Mouse (Mus musculus): ENCODE measurements at regions not wholly inside any gene's neighbourhood (a gene's known extent, or its start where the extent isn't known, plus 50 kb on each side); places are given as distances from the start of the nearest gene placed in this dataset.

DNA sequence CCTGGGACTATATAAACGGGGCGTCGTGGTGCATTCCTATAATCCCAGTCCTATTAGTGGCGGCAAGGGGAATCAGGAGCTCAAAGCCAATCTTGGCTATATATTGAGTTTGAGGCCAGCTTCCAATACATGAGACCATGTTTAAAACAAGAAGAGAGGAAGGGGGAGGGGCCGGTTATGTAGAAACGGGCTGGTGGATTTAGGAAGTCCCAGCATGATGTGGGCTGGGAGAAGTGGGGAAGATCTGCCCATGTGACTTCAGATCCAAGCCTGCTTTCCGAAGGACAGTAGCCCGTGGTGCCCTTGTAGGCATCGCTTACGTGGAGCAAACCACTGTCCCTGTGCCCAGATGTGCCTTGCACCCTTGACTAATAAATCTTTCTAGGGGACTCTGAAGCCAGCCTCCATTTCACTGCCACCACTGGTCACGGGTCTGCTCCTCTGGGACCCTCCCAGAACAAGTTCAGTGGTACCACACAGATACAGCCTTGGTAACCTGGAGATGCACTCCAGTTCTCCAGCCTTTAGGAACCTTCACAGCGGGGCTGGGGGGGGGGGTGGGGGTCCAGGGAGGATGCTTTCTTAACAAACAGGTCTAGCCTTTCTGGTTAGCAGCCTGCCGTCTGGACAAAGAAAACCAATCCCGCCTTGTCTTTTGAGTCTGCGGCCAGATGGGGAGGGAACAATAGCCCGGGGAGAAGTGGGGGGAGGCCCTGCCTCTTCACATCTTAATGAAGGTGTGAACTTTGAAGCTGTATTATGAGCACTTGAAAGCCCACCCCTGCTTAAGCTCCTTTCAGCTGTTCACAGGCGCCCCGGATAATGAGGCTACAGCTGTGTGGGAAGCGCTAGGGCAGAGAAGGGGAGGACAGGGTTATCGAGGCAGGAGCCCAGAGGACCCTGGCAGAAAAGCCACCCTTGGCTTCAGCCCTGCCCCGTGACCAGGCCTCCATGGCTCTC, 141.2 kb upstream of the Rad23b start:
- peak overlapping the region; percentile 88 for H3K27ac ChIP-seq
- no peaks in the 10 kb centered on the region for H3K9me3 ChIP-seq
- H3K36me3 ChIP-seq, result no peaks in the 10 kb centered on the region
- DNase-seq (ENCODE audit: low spot score), result peak; percentile 64
- H3K4me3 ChIP-seq, result peak overlapping the region; percentile 34
- peaks cover 30% of the 10 kb centered on the region for H3K4me1 ChIP-seq (replicated peaks)
- WGBS, result 5% methylated on average over 21 of the region's 21 CpGs
- peaks cover 19% of the 10 kb centered on the region for H3K27me3 ChIP-seq (ENCODE audit: insufficient read depth, poor library complexity, severe bottlenecking)

GRCm38 (mm10) chr4:55215425-55216174, 134.2 kb upstream of the Rad23b start:
- Histone ChIP-seq H3K27me3 (ENCODE audit: insufficient read depth, poor library complexity, severe bottlenecking) (no peaks in the 10 kb centered on the region), H3K4me3 (no peak overlapping the region), H3K27ac (no peak overlapping the region), H3K9me3 (no peaks in the 10 kb centered on the region), H3K36me3 (no peaks in the 10 kb centered on the region), H3K4me1 (replicated peaks) (peaks cover 18% of the 10 kb centered on the region)
- DNase-seq (ENCODE audit: low spot score), result no peak
- 67% methylated on average over 9 of the region's 9 CpGs for WGBS

DNA sequence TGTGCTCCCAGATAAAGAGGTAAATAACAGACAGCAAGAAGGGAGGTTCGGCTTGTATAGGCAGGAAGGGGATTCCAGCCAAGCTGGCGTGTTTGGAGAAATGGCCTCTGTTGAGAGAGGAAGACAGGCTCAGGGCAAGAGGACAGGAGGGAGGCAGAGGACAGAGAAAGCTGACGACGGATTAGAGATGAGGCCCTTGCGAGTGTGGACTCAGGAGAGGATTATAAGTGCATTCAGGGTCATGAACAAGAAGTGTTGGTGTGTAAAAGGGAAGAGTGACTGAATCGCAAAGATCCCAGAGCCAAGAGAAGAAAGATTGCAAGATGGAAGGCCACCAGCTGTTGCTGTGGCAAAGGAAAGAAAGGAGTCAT, 133.7 kb upstream of the Rad23b start:
- no peak overlapping the region for H3K27ac ChIP-seq
- no peaks in the 10 kb centered on the region for H3K27me3 ChIP-seq (ENCODE audit: insufficient read depth, poor library complexity, severe bottlenecking)
- 71% methylated on average over 6 of the region's 6 CpGs for WGBS
- no peaks in the 10 kb centered on the region for H3K36me3 ChIP-seq
- DNase-seq (ENCODE audit: low spot score), result no peak
- H3K9me3 ChIP-seq, result no peaks in the 10 kb centered on the region
- H3K4me1 ChIP-seq (replicated peaks), result peaks cover 18% of the 10 kb centered on the region
- no peak overlapping the region for H3K4me3 ChIP-seq

GRCm38 (mm10) chr4:55225766-55226165, 124.1 kb upstream of the Rad23b start:
- Histone ChIP-seq H3K4me1 (replicated peaks) (no peaks in the 10 kb centered on the region), H3K4me3 (no peak overlapping the region), H3K27ac (no peak overlapping the region), H3K27me3 (ENCODE audit: insufficient read depth, poor library complexity, severe bottlenecking) (no peaks in the 10 kb centered on the region), H3K36me3 (no peaks in the 10 kb centered on the region), H3K9me3 (no peaks in the 10 kb centered on the region)
- WGBS, result 87% methylated on average over 5 of the region's 5 CpGs
- DNase-seq (ENCODE audit: low spot score), result no peak

DNA sequence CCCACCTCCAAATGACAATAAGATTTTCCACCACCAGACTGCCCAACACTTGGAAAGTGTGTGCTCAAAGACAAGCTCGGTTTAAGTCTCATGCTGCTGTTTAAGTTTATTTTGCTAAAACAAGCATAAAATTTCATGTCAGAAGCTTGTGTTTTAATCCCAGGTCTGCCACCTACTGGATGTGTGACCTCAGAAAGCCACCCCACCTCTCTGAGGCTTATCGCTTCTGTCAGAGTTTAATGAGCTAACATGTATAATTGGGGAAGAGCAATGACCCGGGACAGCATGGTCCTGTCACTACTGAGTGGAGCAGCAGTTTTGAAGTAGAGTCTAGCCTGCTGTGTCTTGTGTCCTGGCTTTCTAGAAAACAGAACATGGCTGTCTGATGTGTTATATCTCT, 122.4 kb upstream of the Rad23b start:
- Histone ChIP-seq H3K27ac (no peak overlapping the region), H3K27me3 (ENCODE audit: insufficient read depth, poor library complexity, severe bottlenecking) (no peaks in the 10 kb centered on the region), H3K36me3 (no peaks in the 10 kb centered on the region), H3K4me1 (replicated peaks) (no peaks in the 10 kb centered on the region), H3K9me3 (no peaks in the 10 kb centered on the region), H3K4me3 (no peak overlapping the region)
- DNase-seq (ENCODE audit: low spot score), result no peak
- WGBS, result 70% methylated on average over 3 of the region's 3 CpGs

- WGBS, result 26% methylated on average over 4 of the region's 4 CpGs
- Histone ChIP-seq H3K27ac (no peak overlapping the region), H3K4me1 (replicated peaks) (no peaks in the 10 kb centered on the region), H3K4me3 (no peak overlapping the region), H3K9me3 (no peaks in the 10 kb centered on the region), H3K27me3 (ENCODE audit: insufficient read depth, poor library complexity, severe bottlenecking) (no peaks in the 10 kb centered on the region), H3K36me3 (no peaks in the 10 kb centered on the region)
- DNase-seq (ENCODE audit: low spot score), result no peak
Measured at GRCm38 (mm10) chr4:55231522-55231921, 118.3 kb upstream of the Rad23b start.

DNA sequence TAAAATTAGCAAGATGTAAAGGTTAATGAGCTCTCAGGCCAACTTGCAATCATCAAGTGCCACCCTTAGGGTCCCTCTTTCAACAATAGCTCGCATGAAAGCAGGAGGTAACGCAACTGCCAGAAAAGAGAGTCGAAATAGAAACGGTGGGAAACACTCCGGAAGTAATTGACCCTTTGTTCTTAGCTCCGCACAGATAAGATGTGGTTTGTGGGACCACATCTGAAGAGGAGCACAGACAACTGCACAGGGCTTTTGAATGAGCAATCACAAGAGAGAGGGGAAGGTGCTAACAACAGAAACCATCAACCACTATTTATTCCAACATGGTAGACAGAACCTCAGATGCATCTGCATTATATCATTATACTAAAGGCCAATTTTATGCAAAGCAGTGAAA, 112.0 kb upstream of the Rad23b start:
- no peak for DNase-seq (ENCODE audit: low spot score)
- 63% methylated on average over 6 of the region's 6 CpGs for WGBS
- Histone ChIP-seq H3K4me3 (no peak overlapping the region), H3K36me3 (no peaks in the 10 kb centered on the region), H3K27me3 (ENCODE audit: insufficient read depth, poor library complexity, severe bottlenecking) (0 out of 2 replicates have a peak, but pooled peaks cover 5% of the 10 kb centered on the region), H3K27ac (no peak overlapping the region), H3K4me1 (replicated peaks) (peaks cover 6% of the 10 kb centered on the region), H3K9me3 (no peaks in the 10 kb centered on the region)

- peak; percentile 78 for DNase-seq (ENCODE audit: low spot score)
- no peaks in the 10 kb centered on the region for H3K36me3 ChIP-seq
- H3K27ac ChIP-seq, result peak overlapping the region; percentile 59
- H3K4me3 ChIP-seq, result no peak overlapping the region
- peaks cover 20% of the 10 kb centered on the region for H3K4me1 ChIP-seq (replicated peaks)
- WGBS, result 2% methylated on average over 7 of the region's 7 CpGs
- 0 out of 2 replicates have a peak, but pooled peaks cover 5% of the 10 kb centered on the region for H3K27me3 ChIP-seq (ENCODE audit: insufficient read depth, poor library complexity, severe bottlenecking)
- H3K9me3 ChIP-seq, result no peaks in the 10 kb centered on the region
Measured at GRCm38 (mm10) chr4:55240450-55240849, 109.4 kb upstream of the Rad23b start.

DNA sequence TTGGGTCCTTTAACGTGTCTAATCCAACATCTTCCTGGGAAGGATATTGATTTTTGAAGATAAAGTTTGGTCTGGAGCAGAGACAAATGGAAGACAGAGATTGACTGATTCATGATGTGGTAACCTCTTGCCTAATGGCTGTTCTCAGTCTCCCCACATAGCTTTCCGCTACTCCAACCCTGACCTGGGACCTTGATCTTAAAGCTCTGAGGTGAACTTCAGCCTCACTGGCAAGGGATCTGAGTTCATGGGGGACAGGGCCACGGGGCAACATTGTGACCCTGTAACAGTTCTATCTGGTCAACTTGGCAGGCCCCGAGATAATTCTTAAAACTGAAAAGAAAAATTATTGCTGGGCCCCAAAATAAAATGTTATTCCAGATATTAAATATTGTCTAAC, 107.5 kb upstream of the Rad23b start:
- H3K27me3 ChIP-seq (ENCODE audit: insufficient read depth, poor library complexity, severe bottlenecking), result 0 out of 2 replicates have a peak, but pooled peaks cover 5% of the 10 kb centered on the region
- 88% methylated on average over 4 of the region's 4 CpGs for WGBS

DNA sequence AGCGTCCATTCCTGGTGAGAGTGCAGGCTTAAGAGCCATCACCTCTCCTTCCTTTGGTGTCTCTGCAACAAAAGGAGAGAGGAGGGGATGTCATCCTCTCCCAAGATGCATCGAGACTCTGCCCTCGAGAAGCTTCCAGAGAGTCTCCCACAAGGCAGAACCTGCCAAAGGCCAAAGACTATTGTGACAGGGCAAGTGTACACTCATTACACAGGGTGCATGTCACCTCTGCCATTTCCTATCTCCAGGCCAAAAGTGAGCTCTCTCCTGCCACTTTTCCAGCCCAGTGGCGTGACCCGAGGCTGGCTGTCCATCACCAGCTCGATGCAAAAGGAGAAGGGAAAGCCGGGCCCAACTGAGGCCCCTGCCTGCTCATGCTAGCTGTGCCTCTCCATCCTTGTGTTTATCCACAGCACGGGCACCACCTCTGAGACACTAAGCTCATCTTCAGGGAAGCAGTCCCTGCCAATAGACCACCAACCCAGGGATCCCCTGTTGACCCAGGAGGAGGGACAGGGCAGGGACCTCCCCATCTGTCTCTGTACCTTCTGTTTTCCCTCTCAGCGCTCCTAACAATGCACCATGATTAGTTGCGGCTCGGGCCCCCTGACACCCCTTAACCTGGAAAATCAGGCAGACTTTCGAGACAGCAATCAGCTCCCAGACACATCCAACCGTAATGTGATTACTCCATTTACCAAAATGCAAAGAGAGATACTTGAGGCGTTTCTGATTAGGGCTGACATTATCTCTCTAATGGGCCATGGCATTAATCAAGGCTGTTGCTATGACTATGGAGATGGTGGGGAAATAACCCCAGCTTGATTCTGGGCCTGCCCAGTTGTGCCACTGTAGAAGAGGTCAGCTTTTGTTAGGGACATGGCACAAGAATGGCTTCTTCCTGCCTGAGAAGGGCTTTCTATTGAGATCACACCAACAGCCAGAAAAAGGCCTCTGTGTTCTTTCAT, 106.5 kb upstream of the Rad23b start:
- H3K27ac ChIP-seq, result peak overlapping the region; percentile 42
- H3K4me1 ChIP-seq (replicated peaks), result peaks cover 30% of the 10 kb centered on the region
- H3K36me3 ChIP-seq, result no peaks in the 10 kb centered on the region
- H3K4me3 ChIP-seq, result no peak overlapping the region
- 50% methylated on average over 14 of the region's 14 CpGs for WGBS
- peak; percentile 31 for DNase-seq (ENCODE audit: low spot score)
- H3K27me3 ChIP-seq (ENCODE audit: insufficient read depth, poor library complexity, severe bottlenecking), result 0 out of 2 replicates have a peak, but pooled peaks cover 5% of the 10 kb centered on the region
- H3K9me3 ChIP-seq, result no peaks in the 10 kb centered on the region

More for the DNA sequence above, 107.5 kb upstream of the Rad23b start:
- H3K4me3 ChIP-seq, result no peak overlapping the region
- no peaks in the 10 kb centered on the region for H3K9me3 ChIP-seq
- DNase-seq (ENCODE audit: low spot score), result no peak
- H3K4me1 ChIP-seq (replicated peaks), result peaks cover 20% of the 10 kb centered on the region
- no peaks in the 10 kb centered on the region for H3K36me3 ChIP-seq
- H3K27ac ChIP-seq, result no peak overlapping the region

- Histone ChIP-seq H3K27me3 (ENCODE audit: insufficient read depth, poor library complexity, severe bottlenecking) (peaks cover 4% of the 10 kb centered on the region; the same call in 1 of the 2 replicates), H3K27ac (no peak overlapping the region), H3K4me3 (no peak overlapping the region), H3K9me3 (no peaks in the 10 kb centered on the region), H3K4me1 (replicated peaks) (peaks cover 34% of the 10 kb centered on the region), H3K36me3 (no peaks in the 10 kb centered on the region)
- no peak for DNase-seq (ENCODE audit: low spot score)
- 82% methylated on average over 10 of the region's 10 CpGs for WGBS
Measured at GRCm38 (mm10) chr4:55245789-55246188, 104.1 kb upstream of the Rad23b start.

GRCm38 (mm10) chr4:55250334-55250733, 99.5 kb upstream of the Rad23b start:
- DNase-seq (ENCODE audit: low spot score), result no peak
- H3K27ac ChIP-seq, result no peak overlapping the region
- 24% methylated on average over 3 of the region's 3 CpGs for WGBS

More at GRCm38 (mm10) chr4:55250334-55250733, 99.5 kb upstream of the Rad23b start:
- Histone ChIP-seq H3K4me1 (replicated peaks) (peaks cover 21% of the 10 kb centered on the region), H3K36me3 (no peaks in the 10 kb centered on the region), H3K9me3 (no peaks in the 10 kb centered on the region), H3K4me3 (no peak overlapping the region), H3K27me3 (ENCODE audit: insufficient read depth, poor library complexity, severe bottlenecking) (peaks cover 4% of the 10 kb centered on the region; the same call in 1 of the 2 replicates)

All from hindbrain, embryonic 10.5 days (tissue).